Mouse (Mus musculus) thymus, adult 2 months (tissue): ENCODE measurements around the gene Prrt4.

Experiments used
- CTCF ChIP-seq: fragments of 200-500 bp; IDR thresholded peaks from 2 replicates; pipeline ENCODE4 v1.5.1; 2012; ENCODE audit warnings: mild to moderate bottlenecking, control low read depth, low read length, moderate library complexity, borderline replicate concordance; ENCODE audit not compliant: control insufficient read depth, poor library complexity, insufficient read depth; ENCODE audit errors: extremely low read depth
- POLR2A ChIP-seq: fragments of 200-500 bp; IDR thresholded peaks from 2 replicates; pipeline ENCODE4 v1.6.1; 2012; ENCODE audit warnings: mild to moderate bottlenecking, low read length, control low read depth, moderate library complexity; ENCODE audit not compliant: control insufficient read depth, poor library complexity, insufficient read depth; ENCODE audit errors: extremely low read depth

GRCm38 (mm10) chr6:29170063-29170921, 9.1 kb downstream of the Prrt4 start:
- TF ChIP-seq CTCF = no peak
- no peak for TF ChIP-seq POLR2A
